Mouse (Mus musculus) spleen, adult 2 months (tissue): ENCODE data around the gene Fzr1.

Experiments used
- CTCF ChIP-seq: fragments of 200-500 bp; IDR thresholded peaks from 2 replicates; pipeline ENCODE4 v1.5.1; 2011; ENCODE audit warnings: mild to moderate bottlenecking, inconsistent platforms; ENCODE audit not compliant: insufficient read depth, insufficient read length, insufficient replicate concordance; ENCODE audit errors: extremely low read depth
- POLR2A ChIP-seq: fragments of 200-500 bp; IDR thresholded peaks from 2 replicates; pipeline ENCODE4 v1.6.1; 2011; ENCODE audit warnings: low read depth, low read length, inconsistent platforms

DNA sequence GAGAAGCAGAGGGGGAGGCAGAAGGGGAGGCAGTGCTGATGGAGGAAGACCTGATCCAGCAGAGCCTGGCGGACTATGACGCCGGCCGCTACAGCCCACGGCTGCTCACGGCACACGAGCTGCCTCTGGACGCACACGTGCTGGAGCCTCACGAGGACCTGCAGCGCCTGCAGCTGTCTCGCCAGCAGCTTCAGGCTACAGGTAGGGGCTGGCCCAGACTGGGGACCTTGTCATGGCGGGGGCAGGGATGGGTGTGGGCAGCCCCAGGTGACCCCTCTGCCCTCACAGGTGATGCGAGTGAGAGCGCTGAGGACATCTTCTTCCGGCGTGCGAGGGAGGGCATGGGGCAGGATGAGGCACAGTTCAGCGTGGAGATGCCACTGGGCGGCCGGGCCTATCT is 53.1 kb downstream of the Fzr1 start:
- TF ChIP-seq POLR2A (no peak), CTCF (no peak)
